Mouse (Mus musculus) C2C12 (cell line): Measurements from ENCODE around the gene Scp2.

ENCODE experiments used
- CEBPB ChIP-seq: IDR thresholded peaks from one replicate; pipeline ENCODE4 v1.6.1; 2011; ENCODE audit warnings: low read depth, mild to moderate bottlenecking, control low read depth, moderate library complexity
- CTCF ChIP-seq: IDR thresholded peaks from one replicate; pipeline ENCODE4 v1.5.1; 2011; ENCODE audit not compliant: control insufficient read depth, insufficient read depth, insufficient read length
- MYOG ChIP-seq: IDR thresholded peaks from one replicate; pipeline ENCODE4 v1.6.1; 2011; ENCODE audit not compliant: control insufficient read depth, insufficient read length; ENCODE audit errors: extremely low read depth

DNA sequence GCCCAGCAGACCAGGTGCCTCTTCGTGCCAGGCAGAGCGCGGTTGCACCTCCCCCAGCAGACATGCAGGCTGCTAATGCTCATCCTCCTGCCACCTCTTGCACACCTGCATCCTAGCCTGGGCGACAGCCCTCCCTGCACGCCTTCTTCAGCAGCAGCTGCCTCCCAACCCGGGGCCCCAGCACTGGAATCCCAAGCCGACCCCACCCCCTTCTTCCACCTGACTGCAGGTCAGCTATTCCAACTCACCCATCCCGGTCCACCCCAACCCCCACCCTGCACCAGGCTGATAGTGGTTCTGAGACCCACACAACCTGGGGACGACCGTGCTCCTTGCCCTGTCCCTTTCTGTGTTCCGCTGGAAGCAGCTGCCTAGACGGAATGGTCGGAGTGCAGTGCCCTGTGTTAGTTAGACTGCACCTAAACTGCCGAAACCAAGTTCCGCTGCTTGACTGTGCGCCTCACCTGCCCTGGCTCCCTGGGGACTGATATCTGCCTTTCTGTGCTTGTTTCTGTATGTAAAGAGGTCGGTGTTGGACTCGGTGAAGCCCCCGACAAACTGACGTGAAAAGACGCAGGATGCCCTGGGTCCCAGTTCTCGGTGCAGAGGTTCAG, 113.8 kb downstream of the Scp2 start:
- TF ChIP-seq CTCF: no peak
- no peak for TF ChIP-seq MYOG
- no peak for TF ChIP-seq CEBPB
